Mouse (Mus musculus): ENCODE results near the gene Dlat.

DNA sequence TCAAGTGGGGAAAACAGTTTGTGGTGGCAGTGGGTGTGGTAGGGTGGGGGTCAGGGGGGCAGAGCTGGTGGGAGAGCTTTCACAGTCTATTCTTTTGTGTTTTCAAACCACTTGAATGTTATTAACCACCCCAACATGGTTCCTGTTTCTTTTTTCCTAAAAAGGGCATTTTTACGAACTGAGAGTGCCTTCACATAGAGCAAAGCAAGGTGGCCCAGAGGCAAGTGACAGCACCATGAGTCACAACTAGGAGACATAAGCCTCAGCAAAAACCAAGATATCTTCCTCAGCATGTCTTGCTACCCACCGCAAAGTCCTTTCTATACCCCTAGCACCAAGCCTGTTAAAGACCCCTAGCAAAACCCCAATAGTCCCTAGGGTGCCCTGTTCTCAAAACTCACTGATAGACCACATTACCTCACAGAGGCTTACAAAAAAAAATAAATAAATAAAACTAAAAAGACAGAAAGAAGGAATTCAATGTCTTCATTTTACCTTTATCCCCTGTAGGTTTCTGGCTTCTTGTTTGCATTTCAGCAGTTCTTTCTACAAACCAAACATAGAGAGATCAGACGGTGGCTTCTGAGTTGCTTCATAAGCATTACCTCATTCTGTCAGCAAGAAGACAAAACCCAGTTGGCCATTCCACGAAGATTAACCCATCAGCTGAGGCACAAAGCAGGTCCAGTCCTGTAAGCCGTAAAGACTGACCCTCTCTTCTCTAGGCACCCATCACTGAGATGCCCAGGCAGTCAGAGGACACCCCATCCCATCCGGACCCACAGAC is 27.5 kb upstream of the Dlat start:
- TF ChIP-seq CTCF (IDR thresholded peaks at IDR 0.05; ENCODE audit: control insufficient read depth, insufficient read depth, insufficient read length), result no peak
- no peak for TF ChIP-seq MYOG (IDR thresholded peaks at IDR 0.05; ENCODE audit: control insufficient read depth, extremely low read depth, insufficient read length)
- TF ChIP-seq MYOD1 (IDR thresholded peaks at IDR 0.05; ENCODE audit: control insufficient read depth, insufficient read length, low read depth), result no peak
- TF ChIP-seq MAX (IDR thresholded peaks at IDR 0.05), result no peak
- TF ChIP-seq CEBPB (IDR thresholded peaks at IDR 0.05; ENCODE audit: low read depth), result no peak
- peak; percentile 25 for TF ChIP-seq FOSL1 (IDR thresholded peaks at IDR 0.05; ENCODE audit: insufficient read depth, low read length, poor library complexity, severe bottlenecking)
